Mouse (Mus musculus): ENCODE data around the gene Msx1. TPM values are rescaled to one million over a fixed set of nuclear protein-coding genes. Genes with fewer than 3 reads are reported as not detected.

The Msx1 gene
- total and polyA plus RNA-seq, 2 experiments = 0.05 to 0.28 TPM

GRCm38 (mm10) chr5:37828591-37829295, 4.4 kb upstream of the Msx1 start:
- no peaks in the 10 kb centered on the region for H3K36me3 ChIP-seq (ENCODE audit: control insufficient read depth, insufficient read depth, low read length)
- H3K4me3 ChIP-seq (ENCODE audit: insufficient read depth, low read depth, low read length) = no peak overlapping the region
- TF ChIP-seq POLR2A (IDR thresholded peaks at IDR 0.05; ENCODE audit: extremely low read depth, insufficient read depth, low read length) = no peak
- TF ChIP-seq CTCF (IDR thresholded peaks at IDR 0.05; ENCODE audit: low read depth, low read length) = no peak
- H3K79me2 ChIP-seq (ENCODE audit: control insufficient read depth, insufficient read depth, low read length) = no peaks in the 10 kb centered on the region
- no peaks in the 10 kb centered on the region for H3K4me1 ChIP-seq (ENCODE audit: control insufficient read depth, insufficient read depth, low read length)
- 7% methylated on average over 35 of the region's 35 CpGs for WGBS
- no peak overlapping the region for H3K9ac ChIP-seq (ENCODE audit: low read depth, low read length)
- H3K27ac ChIP-seq (replicated peaks; ENCODE audit: insufficient read depth, low read depth, low read length) = no peak overlapping the region
- DNase-seq (ENCODE audit: extremely low read depth, low read depth, low spot score) = no peak
- peaks cover 49% of the 10 kb centered on the region for H3K27me3 ChIP-seq (ENCODE audit: control insufficient read depth, insufficient read depth, low read length)

DNA sequence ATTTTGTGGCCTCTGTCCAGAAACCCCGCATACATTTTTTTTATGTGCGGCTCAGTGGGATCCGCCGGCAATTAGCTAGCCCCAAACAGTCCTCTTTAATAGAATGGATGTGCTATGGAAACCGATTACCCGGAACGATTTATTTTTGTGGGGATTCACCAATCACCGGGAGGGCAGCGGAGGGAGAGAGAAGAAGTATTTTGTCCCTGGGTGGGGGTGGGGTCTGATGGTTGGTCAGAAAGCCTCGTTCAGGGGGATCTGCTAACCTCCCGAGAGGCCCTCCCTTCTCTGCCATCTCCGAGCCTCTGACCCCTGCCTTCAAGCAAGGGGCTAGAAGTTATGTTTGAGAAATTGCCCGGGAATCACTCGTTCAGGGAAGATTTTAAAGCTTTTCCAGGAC, 3.6 kb upstream of the Msx1 start:
- DNase-seq (ENCODE audit: extremely low read depth, low read depth, low spot score) = no peak
- H3K4me3 ChIP-seq (ENCODE audit: insufficient read depth, low read depth, low read length) = no peak overlapping the region
- peaks cover 49% of the 10 kb centered on the region for H3K27me3 ChIP-seq (ENCODE audit: control insufficient read depth, insufficient read depth, low read length)
- H3K79me2 ChIP-seq (ENCODE audit: control insufficient read depth, insufficient read depth, low read length) = no peaks in the 10 kb centered on the region
- H3K36me3 ChIP-seq (ENCODE audit: control insufficient read depth, insufficient read depth, low read length) = no peaks in the 10 kb centered on the region
- H3K27ac ChIP-seq (replicated peaks; ENCODE audit: insufficient read depth, low read depth, low read length) = no peak overlapping the region
- TF ChIP-seq CTCF (IDR thresholded peaks at IDR 0.05; ENCODE audit: low read depth, low read length) (no peak), POLR2A (IDR thresholded peaks at IDR 0.05; ENCODE audit: extremely low read depth, insufficient read depth, low read length) (no peak)
- peaks cover 5% of the 10 kb centered on the region; the same call in 1 of the 2 replicates for H3K4me1 ChIP-seq (ENCODE audit: control insufficient read depth, insufficient read depth, low read length)
- WGBS = 7% methylated on average over 14 of the region's 14 CpGs
- no peak overlapping the region for H3K9ac ChIP-seq (ENCODE audit: low read depth, low read length)

- H3K4me3 ChIP-seq (ENCODE audit: insufficient read depth, low read depth, low read length) = no peak overlapping the region
- H3K4me1 ChIP-seq (ENCODE audit: control insufficient read depth, insufficient read depth, low read length) = peaks cover 7% of the 10 kb centered on the region; the same call in 1 of the 2 replicates
- no peaks in the 10 kb centered on the region for H3K36me3 ChIP-seq (ENCODE audit: control insufficient read depth, insufficient read depth, low read length)
- H3K79me2 ChIP-seq (ENCODE audit: control insufficient read depth, insufficient read depth, low read length) = no peaks in the 10 kb centered on the region
- H3K27ac ChIP-seq (replicated peaks; ENCODE audit: insufficient read depth, low read depth, low read length) = no peak overlapping the region
- DNase-seq (ENCODE audit: extremely low read depth, low read depth, low spot score) = no peak
- no peak overlapping the region for H3K9ac ChIP-seq (ENCODE audit: low read depth, low read length)
- H3K27me3 ChIP-seq (ENCODE audit: control insufficient read depth, insufficient read depth, low read length) = peaks cover 49% of the 10 kb centered on the region
- 2% methylated on average over 9 of the region's 9 CpGs for WGBS
- TF ChIP-seq CTCF (IDR thresholded peaks at IDR 0.05; ENCODE audit: low read depth, low read length) (no peak), POLR2A (IDR thresholded peaks at IDR 0.05; ENCODE audit: extremely low read depth, insufficient read depth, low read length) (no peak)
Measured at GRCm38 (mm10) chr5:37827626-37827950, 3.2 kb upstream of the Msx1 start.

DNA sequence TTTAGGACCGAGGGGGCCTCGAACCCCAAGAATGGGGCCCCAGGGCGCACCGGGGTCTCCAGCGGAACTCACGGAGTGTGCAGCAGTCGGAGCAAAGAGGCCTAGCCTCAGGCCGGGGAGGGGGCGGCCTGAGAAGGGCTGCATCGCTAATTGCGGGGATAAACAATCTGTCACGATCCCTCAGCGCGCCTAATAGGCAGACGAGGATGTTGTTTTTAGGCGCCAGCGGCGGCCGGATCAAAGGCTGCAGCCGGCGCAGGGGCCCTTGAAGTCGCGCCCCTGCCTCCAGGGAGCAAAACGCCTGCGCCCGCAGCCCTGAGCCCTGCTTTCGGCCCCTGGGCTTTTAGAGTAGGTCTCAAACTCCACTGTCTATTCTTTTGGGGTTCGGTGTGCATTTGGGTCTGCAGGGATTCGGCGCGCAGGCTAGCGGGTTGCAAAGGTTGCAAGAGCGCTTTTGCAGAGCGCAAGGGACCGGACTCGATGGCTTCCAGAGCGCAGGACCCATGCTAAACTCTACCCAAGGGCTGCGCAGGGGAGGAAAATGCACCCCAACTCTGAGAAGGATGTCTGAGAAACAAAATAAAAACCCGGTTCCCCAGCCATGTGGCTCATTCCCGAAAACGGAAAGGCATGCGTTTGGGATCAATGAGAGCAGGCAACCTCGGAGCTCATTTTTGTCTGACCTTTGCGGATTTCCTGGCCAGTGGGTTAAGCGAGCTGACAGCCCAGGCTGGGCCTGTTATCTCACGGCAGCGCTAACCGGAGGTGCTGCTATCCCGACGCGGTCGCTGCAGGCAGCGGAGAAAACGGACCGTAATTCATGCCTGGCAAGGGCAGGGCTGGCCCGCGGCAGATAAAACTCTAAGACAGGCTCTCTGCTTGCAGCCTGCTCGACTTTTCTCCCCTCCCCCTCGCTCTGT, 2.6 kb upstream of the Msx1 start:
- no peak overlapping the region for H3K27ac ChIP-seq (replicated peaks; ENCODE audit: insufficient read depth, low read depth, low read length)
- no peak overlapping the region for H3K9ac ChIP-seq (ENCODE audit: low read depth, low read length)
- H3K27me3 ChIP-seq (ENCODE audit: control insufficient read depth, insufficient read depth, low read length) = peaks cover 47% of the 10 kb centered on the region
- TF ChIP-seq POLR2A (IDR thresholded peaks at IDR 0.05; ENCODE audit: extremely low read depth, insufficient read depth, low read length) (no peak), CTCF (IDR thresholded peaks at IDR 0.05; ENCODE audit: low read depth, low read length) (no peak)
- H3K4me1 ChIP-seq (ENCODE audit: control insufficient read depth, insufficient read depth, low read length) = peaks cover 7% of the 10 kb centered on the region; the same call in 1 of the 2 replicates
- no peaks in the 10 kb centered on the region for H3K79me2 ChIP-seq (ENCODE audit: control insufficient read depth, insufficient read depth, low read length)
- H3K36me3 ChIP-seq (ENCODE audit: control insufficient read depth, insufficient read depth, low read length) = no peaks in the 10 kb centered on the region
- no peak overlapping the region for H3K4me3 ChIP-seq (ENCODE audit: insufficient read depth, low read depth, low read length)
- 5% methylated on average over 59 of the region's 59 CpGs for WGBS
- no peak for DNase-seq (ENCODE audit: extremely low read depth, low read depth, low spot score)

GRCm38 (mm10) chr5:37825611-37826445, 1.4 kb upstream of the Msx1 start:
- no peak for DNase-seq (ENCODE audit: extremely low read depth, low read depth, low spot score)
- Histone ChIP-seq H3K36me3 (ENCODE audit: control insufficient read depth, insufficient read depth, low read length) (no peaks in the 10 kb centered on the region), H3K79me2 (ENCODE audit: control insufficient read depth, insufficient read depth, low read length) (no peaks in the 10 kb centered on the region), H3K4me1 (ENCODE audit: control insufficient read depth, insufficient read depth, low read length) (peaks cover 7% of the 10 kb centered on the region; the same call in 1 of the 2 replicates), H3K27ac (replicated peaks; ENCODE audit: insufficient read depth, low read depth, low read length) (no peak overlapping the region), H3K4me3 (ENCODE audit: insufficient read depth, low read depth, low read length) (no peak overlapping the region), H3K9ac (ENCODE audit: low read depth, low read length) (no peak overlapping the region), H3K27me3 (ENCODE audit: control insufficient read depth, insufficient read depth, low read length) (peaks cover 37% of the 10 kb centered on the region)
- no peak for TF ChIP-seq CTCF (IDR thresholded peaks at IDR 0.05; ENCODE audit: low read depth, low read length)
- TF ChIP-seq POLR2A (IDR thresholded peaks at IDR 0.05; ENCODE audit: extremely low read depth, insufficient read depth, low read length) = no peak
- 5% methylated on average over 37 of the region's 37 CpGs for WGBS

Measured in liver, adult 2 months (tissue).